Mouse (Mus musculus): ENCODE data around the gene Rtn2.
A peak's percentile ranks its signal among the peaks of the same experiment; 100 is the strongest.

Gene Rtn2

DNA sequence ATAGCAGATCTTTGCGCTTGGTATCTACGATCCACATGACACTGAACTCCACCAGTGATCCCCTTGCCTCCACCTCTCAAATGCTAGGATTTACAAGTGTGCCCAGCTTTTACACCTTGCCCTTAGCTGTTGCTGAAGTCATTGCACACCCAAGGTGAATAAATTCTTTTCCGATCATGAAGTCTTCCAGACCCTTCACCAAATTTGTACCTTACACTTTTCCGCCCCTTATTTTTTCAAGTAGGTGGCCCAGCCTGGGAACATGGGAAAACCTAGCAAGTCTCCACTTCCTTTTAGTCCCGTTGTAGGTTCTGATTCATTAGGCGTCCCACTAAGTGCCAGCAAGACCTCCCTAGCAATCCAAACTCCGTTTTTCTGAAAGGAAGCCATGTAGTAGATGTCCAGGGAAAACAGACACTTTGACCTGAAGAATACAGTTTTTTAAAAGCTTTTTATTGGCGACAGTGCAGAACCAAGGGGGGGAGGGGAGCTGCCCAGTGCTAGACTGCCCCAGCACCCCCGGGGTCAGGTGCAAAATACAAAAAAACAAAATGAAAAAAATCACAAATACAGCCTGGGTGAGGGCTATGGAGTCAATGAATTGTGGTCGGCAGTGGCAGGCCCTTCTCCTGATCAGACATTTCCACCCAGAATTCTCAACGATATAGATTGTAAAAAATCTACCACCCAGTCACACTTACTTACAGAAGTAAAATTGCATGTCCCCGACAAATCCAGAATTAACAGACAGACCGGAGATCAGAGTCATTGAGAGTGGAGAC is 20.0 kb downstream of the Rtn2 start:
- DNase-seq = no peak

DNA sequence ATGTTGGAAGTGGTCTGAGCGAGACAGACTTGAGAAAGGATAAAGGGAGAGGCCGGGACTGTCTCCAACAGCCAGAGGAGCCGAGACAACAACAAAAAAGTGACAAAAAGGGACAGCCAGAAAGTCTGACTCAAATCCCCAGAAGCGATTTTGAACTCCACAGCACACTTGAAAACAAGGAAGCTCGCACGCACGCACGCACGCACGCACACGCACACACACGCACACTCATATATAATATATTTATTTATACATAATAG is 20.6 kb downstream of the Rtn2 start:
- no peak for DNase-seq

DNA sequence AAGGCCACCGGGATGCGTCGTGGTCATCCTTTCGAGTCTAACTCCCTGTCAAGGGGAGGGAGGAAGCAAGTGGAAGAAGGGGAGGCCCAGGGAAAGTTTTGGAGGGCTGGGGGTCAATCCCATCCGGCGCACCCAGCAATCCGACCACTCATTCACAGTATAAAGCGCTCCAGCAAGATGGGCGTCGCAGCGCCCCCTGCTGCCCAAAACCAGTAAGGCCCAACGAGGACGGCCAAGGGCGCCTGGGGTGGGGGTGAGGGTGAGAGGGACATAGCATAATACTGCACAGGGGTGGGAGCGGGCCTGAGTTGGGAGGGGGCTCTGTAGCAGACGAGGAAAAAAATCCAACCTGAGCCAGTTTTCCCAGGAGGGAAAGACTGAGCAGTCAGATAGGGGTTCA is 21.3 kb downstream of the Rtn2 start:
- DNase-seq = peak; percentile 88

DNA sequence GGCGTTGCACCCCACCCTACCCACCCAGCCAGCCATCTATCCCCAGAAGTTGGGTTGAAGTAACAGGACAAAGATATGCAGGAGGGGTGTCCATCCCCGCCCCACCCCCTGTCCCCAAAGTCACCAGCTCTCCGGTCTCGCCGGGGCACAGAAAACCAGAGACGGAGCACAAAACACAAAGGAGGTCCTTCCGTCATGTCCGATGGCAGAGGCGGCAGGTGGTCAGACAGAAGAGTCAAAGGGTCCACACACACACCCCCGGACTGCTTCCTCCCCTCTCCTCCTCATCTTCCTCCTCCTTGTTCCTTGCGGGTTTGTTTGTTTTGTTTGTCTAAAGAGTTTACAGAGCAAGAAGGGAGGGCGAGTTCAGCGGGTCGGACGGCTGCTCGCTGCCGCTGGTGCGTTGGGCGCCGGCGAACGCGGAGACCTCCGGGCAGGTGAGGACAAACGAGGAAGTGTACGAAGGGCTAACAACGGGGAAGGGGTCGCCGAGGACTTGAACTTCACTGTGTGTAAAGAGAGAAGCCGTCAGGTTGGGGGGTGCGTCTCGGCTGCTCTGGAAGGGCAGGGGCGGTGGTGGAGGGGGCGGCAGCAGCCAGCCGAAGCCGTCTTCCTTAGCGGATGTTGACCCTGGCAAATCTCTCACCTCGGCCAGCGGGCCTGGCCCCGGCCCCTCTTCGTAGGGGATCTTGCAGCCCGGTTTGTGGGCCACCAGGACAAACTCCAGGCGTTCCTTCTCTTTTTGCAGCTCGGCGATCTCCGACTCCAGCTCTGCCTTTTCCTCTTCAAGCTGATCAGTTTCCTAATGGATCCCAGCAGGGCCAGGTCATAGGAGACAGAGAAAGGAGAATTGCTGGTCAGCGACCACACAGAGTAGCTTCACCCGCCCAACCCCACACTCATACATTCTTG is 22.3 kb downstream of the Rtn2 start:
- DNase-seq = peak; percentile 45

DNA sequence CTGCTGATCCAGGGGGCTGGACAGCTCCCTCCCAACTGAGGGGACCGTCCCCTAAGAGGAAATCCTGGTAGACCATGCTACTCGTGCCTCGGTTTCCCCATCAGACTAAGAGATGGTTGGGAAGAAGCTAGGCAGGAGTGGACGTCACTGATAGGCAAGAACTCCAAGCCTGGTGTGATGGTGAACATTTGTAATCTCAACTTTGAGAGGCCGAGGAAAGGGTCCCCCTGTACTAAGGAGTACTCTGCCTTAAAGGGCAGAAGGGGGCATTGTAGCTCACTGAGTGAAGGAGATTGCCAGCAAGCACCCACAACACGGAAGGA is 22.9 kb downstream of the Rtn2 start:
- no peak for DNase-seq

DNA sequence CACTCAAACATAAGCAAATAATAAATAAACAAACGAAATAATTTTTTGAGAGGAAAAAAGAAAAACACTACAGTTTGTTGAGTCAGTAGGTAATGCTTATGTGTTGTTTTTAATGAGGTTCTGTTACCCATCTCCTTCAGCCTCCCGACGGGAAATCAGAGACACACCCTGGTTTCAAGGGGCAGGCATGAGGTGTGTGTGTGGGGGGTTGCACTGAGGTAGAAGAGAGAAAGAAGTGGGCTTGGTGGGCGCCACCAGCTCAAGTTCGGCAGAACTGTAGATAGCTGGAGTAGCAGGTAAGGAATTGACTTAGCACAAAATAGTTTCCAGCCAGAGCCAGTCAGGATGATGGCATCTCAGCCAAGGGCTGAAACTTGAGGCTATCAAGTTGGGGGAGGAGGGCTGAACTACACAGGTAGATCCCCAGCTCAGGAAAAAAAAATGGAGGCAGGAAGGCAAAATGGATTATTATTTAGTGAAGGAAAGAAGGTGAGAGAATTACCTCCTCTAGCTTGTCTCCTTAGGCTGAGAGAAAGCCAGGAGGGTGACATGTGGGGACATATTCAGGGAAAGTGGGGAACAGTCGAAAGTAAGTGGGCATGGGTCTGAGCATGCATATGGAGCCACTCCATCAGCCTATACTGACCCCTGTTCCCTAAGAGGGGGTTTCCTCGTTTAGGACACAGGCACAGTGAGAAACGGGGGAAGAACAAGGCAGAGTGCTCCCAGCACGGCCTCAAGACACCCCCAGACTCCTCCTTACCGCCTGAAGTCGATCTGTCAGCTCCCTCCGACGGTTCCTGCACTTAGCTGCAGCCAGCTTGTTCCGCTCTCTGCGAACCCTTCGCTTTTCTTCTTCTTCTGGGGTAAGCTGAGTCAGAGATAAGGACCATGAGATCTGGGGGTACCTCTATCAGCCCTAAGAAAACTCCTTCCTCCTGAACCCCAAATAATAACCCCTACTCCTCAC is 23.7 kb downstream of the Rtn2 start:
- DNase-seq = no peak

DNA sequence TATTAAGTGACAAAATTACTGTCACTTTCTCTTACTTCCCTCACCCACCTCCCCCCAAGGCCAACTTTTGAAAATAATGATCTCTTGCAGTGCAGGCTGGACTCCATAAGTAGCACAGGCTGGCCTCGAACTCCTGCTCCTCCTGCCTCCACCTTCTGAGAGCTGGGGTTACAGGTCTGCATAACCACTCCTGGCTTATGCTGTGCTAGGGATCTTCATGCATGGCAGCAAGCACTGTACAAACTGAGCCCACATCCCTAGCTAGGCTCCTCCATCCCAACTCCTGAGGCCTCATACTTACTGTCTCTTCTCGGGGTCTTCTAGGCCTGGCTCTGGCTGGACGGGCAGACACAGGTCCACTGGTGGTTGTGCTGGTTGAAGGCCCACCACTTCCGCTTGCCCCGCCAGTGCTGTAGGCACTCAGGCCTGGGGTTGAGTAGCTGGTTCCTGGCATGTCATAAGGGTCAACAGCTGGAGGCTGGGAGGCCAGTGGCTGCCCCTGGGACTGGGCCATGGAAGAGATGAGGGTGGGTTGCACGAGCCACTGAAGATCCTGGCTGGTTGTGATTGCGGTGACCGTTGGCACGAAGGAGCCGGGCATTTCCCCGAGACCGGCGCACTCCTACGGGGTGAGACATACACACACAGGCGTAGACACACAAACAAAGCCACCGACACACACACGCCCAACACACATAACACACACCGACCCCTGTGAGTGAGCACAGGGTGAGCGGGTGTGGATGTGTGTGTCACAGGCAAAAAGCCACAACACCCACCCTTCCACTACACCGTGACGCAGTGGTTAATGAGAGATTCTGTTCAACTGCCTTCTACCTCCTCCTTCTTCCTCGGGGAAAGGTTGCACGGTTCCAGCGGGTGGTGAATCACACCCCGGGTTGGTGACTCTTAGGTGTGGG is 24.7 kb downstream of the Rtn2 start:
- no peak for DNase-seq

DNA sequence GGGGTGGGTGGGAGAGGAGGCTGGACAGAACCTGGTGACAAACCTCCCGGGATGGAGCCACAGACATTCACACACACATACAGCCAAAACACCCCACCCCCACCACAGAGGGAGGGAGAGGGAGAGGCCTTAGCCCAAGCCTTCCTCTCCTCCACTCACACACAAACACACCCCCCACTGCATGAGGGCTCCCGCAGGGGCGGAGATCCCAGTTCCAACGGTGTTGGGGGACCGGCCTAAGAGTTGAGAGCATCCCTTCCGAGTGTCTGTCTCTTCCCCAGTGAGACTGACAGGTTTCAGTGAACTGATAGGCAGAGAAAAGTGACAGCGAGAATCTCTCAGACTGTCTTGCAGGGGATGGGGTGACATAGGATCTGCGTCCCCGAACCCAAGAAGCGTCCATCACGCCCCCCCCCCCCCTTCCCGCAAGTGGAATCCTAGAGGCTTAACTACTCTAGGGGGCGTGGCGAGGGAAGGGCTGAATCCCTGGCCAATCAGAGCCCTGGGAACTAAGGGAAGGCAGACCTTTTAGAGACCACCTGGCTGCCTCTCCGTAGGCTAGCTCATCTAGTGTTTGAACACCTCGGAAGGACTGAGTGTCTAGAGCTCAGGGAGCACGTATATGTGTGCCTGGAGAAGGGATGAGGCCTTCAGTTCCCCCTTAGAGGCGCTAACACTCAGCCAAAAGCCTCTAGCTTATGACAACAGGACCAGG is 25.5 kb downstream of the Rtn2 start:
- peak; percentile 89 for DNase-seq

DNA sequence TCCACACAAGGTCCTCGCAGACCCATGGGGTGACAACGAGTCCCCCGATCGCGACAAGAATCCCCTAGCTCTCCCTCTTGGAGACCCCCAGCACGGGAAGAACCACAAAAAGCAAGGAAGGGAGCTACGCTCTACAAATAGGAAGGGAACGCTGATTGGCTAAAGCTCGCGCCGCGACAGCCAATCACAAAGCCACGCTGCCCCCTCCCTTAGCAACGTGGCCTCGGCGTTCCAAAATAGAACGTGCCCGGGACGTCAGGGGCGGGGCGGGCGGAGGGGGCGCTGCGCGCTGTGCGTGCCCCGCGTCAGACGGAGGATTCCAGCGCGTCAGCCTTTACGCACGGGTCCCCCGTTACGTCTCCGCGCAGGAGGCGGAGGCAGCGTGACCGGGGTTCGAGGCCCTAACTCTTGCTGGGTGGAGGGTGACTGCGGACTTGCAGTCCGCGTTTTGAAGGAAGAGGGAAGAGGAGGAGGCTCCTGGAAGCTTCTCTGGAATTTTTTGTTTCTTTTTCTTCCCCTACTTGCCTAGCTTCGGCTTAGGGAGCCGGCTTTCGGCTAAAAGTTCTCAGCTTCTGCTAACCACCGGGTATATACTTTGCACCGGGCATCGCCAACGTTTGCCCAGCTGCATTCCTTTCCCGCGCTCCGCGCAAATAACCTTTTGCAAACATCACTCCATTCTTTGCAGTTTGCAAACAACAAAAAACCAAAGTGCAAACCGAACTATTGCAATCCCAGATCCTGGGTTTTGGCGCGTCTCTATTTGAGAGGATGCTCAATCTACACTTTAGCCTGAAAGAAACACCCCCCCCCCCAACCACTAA is 26.2 kb downstream of the Rtn2 start:
- peak; percentile 98 for DNase-seq

DNA sequence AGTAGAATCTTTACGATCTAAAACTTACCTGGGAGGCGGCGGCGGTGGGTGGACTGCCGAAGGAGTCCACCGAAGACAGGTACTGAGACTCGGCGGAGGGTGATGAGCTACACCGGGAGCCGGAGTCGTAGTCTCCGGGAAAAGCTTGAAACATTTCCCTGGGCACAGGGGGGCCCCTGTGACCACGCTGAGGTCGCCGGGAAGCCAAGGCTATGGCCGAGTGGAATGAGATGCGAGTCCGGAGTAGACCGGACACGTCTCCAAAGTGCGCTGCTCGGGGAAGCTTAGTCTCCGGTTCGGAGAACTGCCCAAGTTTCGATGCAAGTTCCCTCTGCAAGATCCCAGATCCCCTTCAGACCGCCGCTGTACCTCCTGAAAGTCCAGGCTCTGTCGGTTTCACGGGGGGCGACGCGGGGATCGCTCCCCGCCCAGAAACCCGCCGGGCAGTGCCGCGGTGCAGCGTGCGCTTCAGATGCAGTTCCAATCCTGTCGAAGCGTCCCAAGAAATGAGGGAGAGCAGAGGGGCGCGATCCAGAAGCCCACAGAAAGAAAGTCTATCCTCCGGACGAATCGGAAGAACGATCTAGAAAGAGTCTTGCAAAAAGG is 27.0 kb downstream of the Rtn2 start:
- no peak for DNase-seq

DNA sequence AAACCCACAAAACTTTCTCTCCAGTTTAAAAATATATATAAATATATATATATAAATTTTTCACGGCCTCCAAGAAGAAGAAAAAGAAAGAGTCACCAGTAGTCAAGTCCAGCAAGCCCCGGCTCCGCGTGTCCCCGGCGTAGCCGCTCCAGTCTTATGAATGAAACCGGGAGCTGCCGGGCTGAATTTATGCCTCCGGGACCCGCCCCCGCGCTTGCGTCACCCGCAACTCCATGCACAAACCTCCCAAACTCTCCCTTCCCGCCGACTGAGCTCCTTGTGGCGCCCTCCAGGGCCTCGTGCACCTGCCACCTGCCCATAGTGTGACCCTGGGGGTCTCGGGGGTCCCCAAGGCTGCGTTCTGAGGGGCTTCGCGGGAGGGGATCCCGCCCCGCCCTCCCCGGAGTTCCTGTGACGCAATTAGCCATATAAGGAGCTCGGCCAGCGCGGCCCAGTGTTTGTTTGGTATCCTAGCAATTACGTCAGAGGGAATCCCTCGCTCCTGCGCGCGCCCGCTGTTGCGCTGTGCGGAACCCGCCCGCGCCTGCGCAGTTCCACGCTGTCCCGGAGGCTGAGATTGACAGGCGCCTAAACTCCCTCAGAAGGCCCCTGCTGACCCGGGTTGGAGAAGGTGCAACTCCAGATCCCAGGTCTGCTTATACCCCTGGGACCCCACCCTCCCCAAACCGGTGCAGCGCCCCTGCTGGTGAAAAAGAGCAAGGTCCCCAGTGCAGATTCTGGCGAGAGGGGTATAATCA is 27.6 kb downstream of the Rtn2 start, which contains the start of gene Fosb:
TSS of gene Fosb (minus strand) at position 168 of the 758 bp plus-strand sequence.
- peak; percentile 98 for DNase-seq

DNA sequence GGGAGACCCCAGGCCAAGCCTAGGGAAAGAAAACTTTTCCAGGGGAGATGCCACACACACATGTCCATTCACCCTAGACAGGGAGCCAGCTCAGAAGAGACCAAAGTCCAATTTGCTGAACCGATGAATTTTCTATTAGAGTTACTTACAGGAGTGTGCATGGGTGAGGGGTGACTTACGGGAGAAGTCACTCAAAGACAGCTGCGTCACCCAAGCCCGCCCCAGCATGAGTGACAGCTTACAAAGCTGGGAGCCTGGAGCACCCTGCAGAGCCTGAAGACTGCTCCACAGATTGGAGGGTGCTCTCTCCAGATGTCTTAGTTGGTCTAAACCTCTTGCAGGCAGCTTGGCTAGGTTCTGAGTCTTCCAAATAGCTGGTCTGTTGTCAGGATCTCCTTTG is 29.6 kb downstream of the Rtn2 start:
- no peak for DNase-seq

DNA sequence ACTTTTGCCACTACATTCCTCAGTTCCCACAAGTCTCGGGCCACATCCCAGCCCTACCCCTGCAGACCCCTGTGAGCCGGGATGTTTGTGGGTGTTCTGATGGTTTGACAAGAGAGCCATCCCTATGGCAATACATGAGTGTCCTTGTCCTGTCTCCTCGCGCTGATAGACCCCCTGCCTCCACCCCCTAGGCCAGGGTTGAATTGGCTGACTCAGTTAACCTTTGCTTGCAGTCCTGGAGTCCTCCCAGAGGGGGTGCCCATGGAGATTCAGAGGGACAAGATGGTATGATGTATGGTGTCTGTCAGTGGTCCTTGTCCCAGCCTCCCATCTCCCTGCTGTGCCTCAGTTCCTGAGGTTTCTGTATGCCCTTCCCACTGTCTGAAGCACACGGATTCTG is 31.6 kb downstream of the Rtn2 start:
- DNase-seq = no peak

DNA sequence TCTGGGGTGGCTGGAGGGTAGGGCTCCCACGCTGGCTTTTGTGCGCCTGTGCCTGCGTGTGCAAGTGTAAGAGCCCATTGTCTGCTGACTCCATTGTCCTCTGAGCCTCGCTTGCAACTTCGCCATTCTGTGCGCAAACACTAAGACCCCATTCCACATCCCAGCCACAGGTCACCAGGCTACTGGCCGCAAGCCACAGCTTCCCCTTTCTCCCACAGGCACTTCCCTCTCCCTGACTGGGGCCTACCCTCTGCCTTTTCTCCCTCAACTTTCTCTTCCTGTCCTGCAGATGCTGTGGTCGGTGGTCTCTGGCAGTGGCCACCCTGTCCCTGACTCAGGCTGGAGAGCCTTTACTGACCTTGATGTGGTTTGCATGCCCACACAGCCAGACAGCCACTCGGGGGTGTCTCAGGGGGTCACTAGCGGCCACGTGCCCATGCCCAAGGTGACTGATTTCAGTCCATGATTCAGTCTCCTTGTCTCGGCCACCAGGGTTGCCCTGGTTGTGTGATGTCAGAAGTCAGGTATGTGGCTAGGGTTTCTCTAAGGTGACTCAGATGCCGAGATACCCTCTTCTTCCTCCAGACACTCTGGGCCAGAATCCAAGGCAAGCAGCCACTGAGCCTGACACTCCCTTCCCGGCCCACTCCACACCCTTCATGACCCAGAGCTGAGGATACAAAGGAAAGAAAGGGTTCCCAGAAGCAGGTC is 34.2 kb downstream of the Rtn2 start:
- peak; percentile 48 for DNase-seq

DNA sequence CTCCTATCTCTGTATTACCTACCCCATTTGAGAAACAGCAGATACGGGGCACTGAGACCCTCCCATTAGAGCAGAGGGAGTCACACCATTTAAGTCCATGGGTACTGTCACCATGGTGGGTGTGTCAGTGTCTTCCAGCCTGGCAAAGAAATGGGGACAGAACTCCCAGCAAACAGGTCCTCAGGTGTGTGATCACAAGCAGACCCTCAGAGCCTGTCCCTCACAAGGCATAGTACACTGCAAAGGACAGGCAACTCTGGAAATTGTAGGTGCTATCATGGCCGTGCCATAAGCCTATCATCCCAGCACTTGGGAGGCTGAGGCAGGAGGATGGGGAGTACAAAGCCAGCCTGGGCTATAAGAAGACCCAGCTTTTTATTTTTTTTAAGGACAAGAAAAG is 35.8 kb downstream of the Rtn2 start:
- no peak for DNase-seq

DNA sequence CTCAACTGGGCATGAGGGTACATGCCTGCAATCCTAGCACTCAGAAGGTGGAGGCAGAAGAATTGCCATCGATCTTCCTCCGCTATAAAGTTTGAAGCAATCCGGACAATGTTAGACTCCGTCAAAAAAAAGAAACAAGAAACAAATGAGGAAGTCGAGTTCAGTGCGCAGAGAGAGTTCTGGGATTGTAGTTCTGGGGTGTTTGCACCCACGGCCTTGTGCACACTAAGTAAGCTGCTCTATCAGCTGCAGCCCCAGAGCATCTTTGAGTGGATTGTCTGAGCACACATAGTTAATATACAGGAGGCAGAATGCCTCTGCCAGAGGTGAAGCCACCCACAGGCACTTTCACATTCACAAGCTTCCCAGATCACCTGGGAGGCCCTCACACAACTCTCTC is 36.3 kb downstream of the Rtn2 start:
- no peak for DNase-seq

DNA sequence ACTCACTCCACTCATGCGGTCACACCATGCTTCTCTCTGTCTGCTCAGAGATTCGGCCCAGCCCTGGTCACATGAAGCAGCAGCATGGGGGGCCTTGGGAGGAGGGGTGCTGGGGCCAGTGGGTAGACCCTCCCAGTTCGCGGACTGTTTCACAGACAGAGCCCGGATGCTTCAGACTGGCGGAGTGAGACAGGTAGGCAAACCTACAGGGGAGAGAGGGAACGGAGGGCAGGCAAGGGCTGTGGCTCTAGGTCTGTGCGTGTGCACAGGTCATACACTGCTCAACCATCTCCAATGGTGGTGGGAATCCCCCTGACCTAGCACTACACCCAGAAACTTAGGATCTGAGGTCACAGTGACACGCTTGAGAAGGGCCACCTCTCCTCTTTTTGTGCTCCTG is 37.0 kb downstream of the Rtn2 start:
- peak; percentile 60 for DNase-seq

DNA sequence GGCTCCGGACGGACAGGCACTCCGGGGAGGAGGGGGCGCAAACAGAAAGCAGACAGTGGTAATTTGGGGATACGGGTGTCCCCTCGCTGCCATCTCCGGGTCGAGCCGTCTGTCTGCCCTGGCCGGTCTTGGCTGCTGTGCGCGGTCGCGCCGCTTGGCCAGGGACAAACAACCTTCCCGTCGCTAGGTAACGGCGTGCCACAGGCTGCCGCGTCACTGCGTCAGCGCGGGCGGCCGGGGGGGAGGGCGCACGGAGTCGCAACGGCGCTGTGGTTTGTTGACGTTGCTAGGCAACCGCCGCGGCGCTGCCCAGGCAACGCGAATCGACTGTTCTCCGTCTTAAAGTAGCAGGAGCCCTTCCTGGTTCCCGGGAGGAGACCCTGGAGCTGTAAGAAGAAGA is 37.5 kb downstream of the Rtn2 start:
- peak; percentile 99 for DNase-seq

DNA sequence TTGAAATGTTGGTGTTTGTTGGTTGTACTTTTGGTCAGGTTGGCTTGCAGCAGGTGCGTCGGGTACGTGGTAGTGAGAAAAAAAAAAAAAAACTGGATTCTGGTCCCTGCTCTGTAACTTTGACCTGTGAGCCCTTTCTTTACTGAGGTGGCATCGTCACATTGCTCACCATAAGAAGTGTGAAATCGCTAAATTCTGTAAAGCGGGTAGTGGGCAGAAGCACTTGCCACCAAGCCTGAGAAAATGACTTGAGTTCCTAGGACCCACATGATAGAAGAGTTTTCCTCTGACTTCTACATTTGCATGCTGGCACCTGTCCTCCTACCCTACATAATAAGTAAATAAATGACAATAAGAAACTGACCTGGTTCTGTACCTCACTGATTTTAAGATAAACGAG is 38.2 kb downstream of the Rtn2 start:
- DNase-seq = no peak

All from retina, postnatal 1 day (tissue).